Mouse (Mus musculus): ENCODE measurements around the gene Sycp2. TPM values are rescaled to one million over a fixed set of nuclear protein-coding genes. Genes with fewer than 3 reads are reported as not detected.

Gene Sycp2
- polyA plus RNA-seq, 1 experiment from 2014 or later, result not detected

DNA sequence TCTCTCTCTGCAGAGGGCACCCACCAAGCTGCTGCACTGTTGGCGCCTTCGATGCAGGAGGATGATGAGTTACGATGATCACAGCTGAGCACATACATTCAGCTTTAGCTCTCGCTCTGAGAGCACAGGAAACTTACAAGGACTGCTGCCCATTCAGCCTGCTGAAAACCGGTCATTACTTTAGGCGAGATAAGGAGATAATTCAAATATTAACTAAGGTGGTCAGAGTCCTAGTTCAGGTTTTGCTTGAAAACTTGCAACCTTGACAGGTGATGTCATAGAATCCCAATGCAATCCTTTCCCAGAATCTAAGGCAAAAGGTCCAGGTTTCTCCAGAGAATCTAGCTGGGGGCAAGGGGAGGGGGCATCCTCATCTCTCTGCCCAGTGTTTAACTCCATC is 21.9 kb upstream of the Sycp2 start:
- no peak overlapping the region for H3K9ac ChIP-seq (ENCODE audit: low read length)
- DNase-seq (ENCODE audit: low spot score, missing footprints) (no peak), ATAC-seq (ENCODE audit: low FRiP score) (no peak)
- no peak overlapping the region for H3K4me2 ChIP-seq
- no peak overlapping the region for H3K4me3 ChIP-seq (ENCODE audit: low read depth, low read length)
- no peaks in the 10 kb centered on the region for H3K27me3 ChIP-seq (ENCODE audit: control insufficient read depth, insufficient read depth, low read length)
- H3K4me1 ChIP-seq (ENCODE audit: control insufficient read depth, insufficient read depth, low read length), result no peaks in the 10 kb centered on the region
- no peak overlapping the region for H3K27ac ChIP-seq (ENCODE audit: low read depth, low read length)
- WGBS, result 87% methylated on average over 6 of the region's 6 CpGs
- no peaks in the 10 kb centered on the region for H3K9me3 ChIP-seq (ENCODE audit: control insufficient read depth, low read length)
- H3K36me3 ChIP-seq (ENCODE audit: control insufficient read depth, insufficient read depth, low read length), result no peaks in the 10 kb centered on the region

DNA sequence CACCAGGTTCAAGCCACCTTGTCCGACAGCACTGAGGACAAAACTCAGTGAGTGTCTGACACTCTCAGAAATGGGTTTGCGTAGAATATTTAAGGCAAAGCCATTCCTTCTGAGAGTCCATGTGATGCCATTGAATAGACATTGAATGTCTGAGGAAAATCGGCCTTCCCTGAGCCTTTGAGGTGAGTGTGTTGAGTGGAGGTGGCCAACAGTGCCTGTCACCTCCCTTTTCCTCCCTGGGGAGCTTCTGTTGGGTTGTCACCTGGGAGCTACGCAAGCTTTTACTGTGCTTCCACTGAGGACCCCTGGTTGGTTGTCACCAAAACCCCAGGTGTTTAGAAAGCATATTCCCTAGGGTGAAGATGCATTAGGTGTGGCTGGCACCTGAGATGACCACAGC is 21.2 kb upstream of the Sycp2 start:
- 90% methylated on average over 4 of the region's 4 CpGs for WGBS
- no peak overlapping the region for H3K4me2 ChIP-seq
- no peak for ATAC-seq (ENCODE audit: low FRiP score)
- no peaks in the 10 kb centered on the region for H3K9me3 ChIP-seq (ENCODE audit: control insufficient read depth, low read length)
- H3K36me3 ChIP-seq (ENCODE audit: control insufficient read depth, insufficient read depth, low read length), result no peaks in the 10 kb centered on the region
- H3K9ac ChIP-seq (ENCODE audit: low read length), result no peak overlapping the region
- no peak overlapping the region for H3K27ac ChIP-seq (ENCODE audit: low read depth, low read length)
- DNase-seq (ENCODE audit: low spot score, missing footprints), result no peak
- H3K4me3 ChIP-seq (ENCODE audit: low read depth, low read length), result no peak overlapping the region
- no peaks in the 10 kb centered on the region for H3K27me3 ChIP-seq (ENCODE audit: control insufficient read depth, insufficient read depth, low read length)
- H3K4me1 ChIP-seq (ENCODE audit: control insufficient read depth, insufficient read depth, low read length), result no peaks in the 10 kb centered on the region

DNA sequence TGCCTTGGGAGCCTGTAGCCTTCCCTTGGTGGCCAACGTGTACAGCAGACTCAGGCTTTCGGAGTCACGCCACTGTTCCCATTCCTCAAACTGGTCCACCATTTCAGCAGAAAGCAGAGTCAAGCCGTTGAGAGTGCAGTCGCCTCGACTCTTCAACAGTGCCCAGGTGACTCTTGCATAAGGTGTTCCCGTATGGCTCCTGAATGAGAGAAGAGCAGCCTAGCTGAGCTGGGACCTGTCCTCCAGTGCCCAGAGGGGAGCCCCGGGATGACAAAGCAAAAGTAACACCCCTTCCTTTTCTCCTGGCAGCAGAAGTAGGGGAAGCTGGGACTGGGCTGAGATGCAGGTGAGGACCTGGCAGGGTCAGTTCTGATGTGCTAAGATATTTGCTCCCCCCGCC is 20.7 kb upstream of the Sycp2 start:
- Histone ChIP-seq H3K27me3 (ENCODE audit: control insufficient read depth, insufficient read depth, low read length) (no peaks in the 10 kb centered on the region), H3K4me2 (no peak overlapping the region), H3K9ac (ENCODE audit: low read length) (no peak overlapping the region), H3K4me1 (ENCODE audit: control insufficient read depth, insufficient read depth, low read length) (no peaks in the 10 kb centered on the region), H3K27ac (ENCODE audit: low read depth, low read length) (no peak overlapping the region), H3K36me3 (ENCODE audit: control insufficient read depth, insufficient read depth, low read length) (no peaks in the 10 kb centered on the region), H3K9me3 (ENCODE audit: control insufficient read depth, low read length) (no peaks in the 10 kb centered on the region), H3K4me3 (ENCODE audit: low read depth, low read length) (no peak overlapping the region)
- ATAC-seq (ENCODE audit: low FRiP score) (no peak), DNase-seq (ENCODE audit: low spot score, missing footprints) (peak; percentile 72)
- WGBS, result 80% methylated on average over 9 of the region's 9 CpGs

DNA sequence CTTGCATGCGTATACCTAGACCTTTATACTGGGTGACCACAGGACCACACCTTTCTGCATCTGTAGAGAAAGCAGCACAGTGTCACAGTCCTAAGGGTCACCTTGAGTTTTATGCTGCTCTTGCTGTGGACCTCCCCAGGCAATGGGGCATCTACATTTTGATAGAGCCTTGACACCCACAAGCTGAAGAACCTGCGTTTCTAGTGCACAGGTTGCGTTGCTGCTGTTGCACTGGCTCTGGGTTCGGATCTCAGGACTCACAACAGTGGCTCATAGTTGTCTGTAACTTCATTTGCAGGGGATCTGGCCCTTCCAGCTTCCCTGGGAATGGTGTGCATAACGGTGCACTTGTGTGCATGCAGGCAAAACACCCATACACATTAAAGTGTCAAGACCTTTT is 19.7 kb upstream of the Sycp2 start:
- ATAC-seq (ENCODE audit: low FRiP score), result no peak
- Histone ChIP-seq H3K9ac (ENCODE audit: low read length) (no peak overlapping the region), H3K27ac (ENCODE audit: low read depth, low read length) (no peak overlapping the region), H3K4me2 (no peak overlapping the region), H3K36me3 (ENCODE audit: control insufficient read depth, insufficient read depth, low read length) (no peaks in the 10 kb centered on the region), H3K4me1 (ENCODE audit: control insufficient read depth, insufficient read depth, low read length) (no peaks in the 10 kb centered on the region), H3K27me3 (ENCODE audit: control insufficient read depth, insufficient read depth, low read length) (no peaks in the 10 kb centered on the region), H3K4me3 (ENCODE audit: low read depth, low read length) (no peak overlapping the region), H3K9me3 (ENCODE audit: control insufficient read depth, low read length) (no peaks in the 10 kb centered on the region)
- DNase-seq (ENCODE audit: low spot score, missing footprints), result peak; percentile 59
- 87% methylated on average over 5 of the region's 5 CpGs for WGBS

DNA sequence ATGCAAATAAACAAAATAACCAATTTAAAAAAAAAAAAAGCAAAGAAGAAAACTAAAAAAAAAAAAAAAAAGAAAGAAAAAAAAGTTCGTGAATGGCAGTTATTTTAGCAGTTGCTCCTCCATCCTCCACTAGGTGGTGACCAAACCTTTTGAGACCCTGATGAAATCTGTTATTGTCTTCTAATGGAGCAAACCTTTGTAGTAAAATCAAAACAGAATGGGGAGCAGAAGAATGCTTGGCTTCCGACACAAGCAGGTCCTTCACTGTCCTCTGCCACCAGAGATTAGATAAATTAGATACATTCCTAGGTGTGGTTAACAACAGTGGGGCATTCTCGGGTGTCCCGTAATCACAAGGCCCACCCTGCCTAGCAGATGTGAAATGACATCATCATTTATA is 18.7 kb upstream of the Sycp2 start:
- Histone ChIP-seq H3K4me3 (ENCODE audit: low read depth, low read length) (no peak overlapping the region), H3K9me3 (ENCODE audit: control insufficient read depth, low read length) (no peaks in the 10 kb centered on the region), H3K36me3 (ENCODE audit: control insufficient read depth, insufficient read depth, low read length) (no peaks in the 10 kb centered on the region), H3K9ac (ENCODE audit: low read length) (no peak overlapping the region), H3K4me1 (ENCODE audit: control insufficient read depth, insufficient read depth, low read length) (no peaks in the 10 kb centered on the region), H3K27me3 (ENCODE audit: control insufficient read depth, insufficient read depth, low read length) (no peaks in the 10 kb centered on the region), H3K27ac (ENCODE audit: low read depth, low read length) (no peak overlapping the region), H3K4me2 (no peak overlapping the region)
- peak; percentile 84 for DNase-seq (ENCODE audit: low spot score, missing footprints)
- peak; percentile 33; the same call in 1 of the 2 replicates for ATAC-seq (ENCODE audit: low FRiP score)
- WGBS, result 56% methylated on average over 4 of the region's 4 CpGs

DNA sequence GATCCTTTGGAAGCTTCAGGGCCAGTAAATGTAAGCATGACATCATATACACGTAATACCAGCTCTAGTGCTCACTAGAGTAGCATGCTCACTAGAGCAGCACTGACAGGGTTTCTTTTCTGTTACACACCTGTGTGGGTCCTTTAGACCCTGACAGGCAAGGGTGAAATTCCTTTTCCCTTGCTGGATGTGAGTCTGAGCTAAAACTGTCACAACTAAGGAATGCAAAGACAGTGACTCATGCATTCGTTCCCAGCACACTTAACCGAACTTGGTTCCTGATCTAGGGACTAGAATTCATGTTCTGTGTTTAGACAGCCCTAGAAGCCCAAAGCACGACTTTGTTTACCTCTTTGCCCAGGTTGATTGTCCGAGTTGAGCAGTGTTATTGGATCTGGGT is 15.7 kb upstream of the Sycp2 start:
- Histone ChIP-seq H3K4me3 (ENCODE audit: low read depth, low read length) (no peak overlapping the region), H3K4me2 (no peak overlapping the region), H3K9me3 (ENCODE audit: control insufficient read depth, low read length) (no peaks in the 10 kb centered on the region), H3K27ac (ENCODE audit: low read depth, low read length) (no peak overlapping the region), H3K9ac (ENCODE audit: low read length) (no peak overlapping the region), H3K36me3 (ENCODE audit: control insufficient read depth, insufficient read depth, low read length) (no peaks in the 10 kb centered on the region), H3K27me3 (ENCODE audit: control insufficient read depth, insufficient read depth, low read length) (no peaks in the 10 kb centered on the region), H3K4me1 (ENCODE audit: control insufficient read depth, insufficient read depth, low read length) (no peaks in the 10 kb centered on the region)
- WGBS, result 79% methylated on average over 5 of the region's 5 CpGs
- DNase-seq (ENCODE audit: low spot score, missing footprints) (no peak), ATAC-seq (ENCODE audit: low FRiP score) (no peak)

DNA sequence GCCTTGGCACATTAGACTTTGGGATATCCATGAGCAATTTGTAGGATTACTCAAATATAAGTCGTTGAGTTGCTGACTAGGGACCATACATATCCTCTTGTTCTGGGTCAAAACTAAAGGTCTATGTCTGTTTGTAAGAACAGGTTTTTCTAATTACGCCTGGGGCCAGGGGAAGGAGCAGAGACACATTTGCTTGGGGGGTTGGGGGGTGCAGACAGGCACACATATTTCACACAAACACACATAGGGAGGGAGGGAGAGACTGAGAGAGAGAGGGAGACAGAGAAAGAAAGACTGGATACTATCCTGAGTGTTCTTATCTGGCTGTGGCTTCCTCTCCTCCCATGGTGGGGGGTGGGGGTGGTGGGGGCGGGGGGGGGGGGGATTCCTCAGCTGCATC is 14.7 kb upstream of the Sycp2 start:
- H3K4me2 ChIP-seq, result no peak overlapping the region
- H3K27me3 ChIP-seq (ENCODE audit: control insufficient read depth, insufficient read depth, low read length), result no peaks in the 10 kb centered on the region
- 60% methylated on average over 2 of the region's 3 CpGs for WGBS
- H3K36me3 ChIP-seq (ENCODE audit: control insufficient read depth, insufficient read depth, low read length), result no peaks in the 10 kb centered on the region
- H3K9ac ChIP-seq (ENCODE audit: low read length), result no peak overlapping the region
- no peaks in the 10 kb centered on the region for H3K4me1 ChIP-seq (ENCODE audit: control insufficient read depth, insufficient read depth, low read length)
- no peak overlapping the region for H3K4me3 ChIP-seq (ENCODE audit: low read depth, low read length)
- H3K9me3 ChIP-seq (ENCODE audit: control insufficient read depth, low read length), result no peaks in the 10 kb centered on the region
- DNase-seq (ENCODE audit: low spot score, missing footprints) (no peak), ATAC-seq (ENCODE audit: low FRiP score) (no peak)
- no peak overlapping the region for H3K27ac ChIP-seq (ENCODE audit: low read depth, low read length)

DNA sequence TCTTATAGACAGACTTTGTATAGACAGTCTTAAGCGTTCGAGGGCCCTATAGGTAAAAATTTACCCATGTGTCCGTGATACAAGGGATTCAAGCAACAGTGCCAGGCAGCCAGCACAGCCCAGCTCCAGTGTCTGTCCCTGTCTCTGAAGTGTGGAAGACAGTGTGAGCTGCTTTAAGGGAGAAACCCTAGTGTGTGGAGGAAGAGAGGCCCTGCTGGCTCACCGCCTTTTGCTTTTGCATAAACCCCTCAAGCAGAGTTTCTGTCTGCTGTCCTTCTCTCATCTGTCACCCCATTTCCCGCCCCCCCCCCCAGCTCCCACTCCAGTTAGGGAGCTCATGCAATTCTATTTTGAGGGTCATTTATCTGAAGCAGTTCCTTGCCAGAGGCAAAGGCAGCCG is 14.1 kb upstream of the Sycp2 start:
- Histone ChIP-seq H3K4me2 (no peak overlapping the region), H3K27me3 (ENCODE audit: control insufficient read depth, insufficient read depth, low read length) (no peaks in the 10 kb centered on the region), H3K9me3 (ENCODE audit: control insufficient read depth, low read length) (no peaks in the 10 kb centered on the region), H3K4me3 (ENCODE audit: low read depth, low read length) (no peak overlapping the region), H3K4me1 (ENCODE audit: control insufficient read depth, insufficient read depth, low read length) (no peaks in the 10 kb centered on the region), H3K27ac (ENCODE audit: low read depth, low read length) (no peak overlapping the region), H3K9ac (ENCODE audit: low read length) (no peak overlapping the region), H3K36me3 (ENCODE audit: control insufficient read depth, insufficient read depth, low read length) (no peaks in the 10 kb centered on the region)
- ATAC-seq (ENCODE audit: low FRiP score) (no peak), DNase-seq (ENCODE audit: low spot score, missing footprints) (no peak)
- 56% methylated on average over 6 of the region's 6 CpGs for WGBS

DNA sequence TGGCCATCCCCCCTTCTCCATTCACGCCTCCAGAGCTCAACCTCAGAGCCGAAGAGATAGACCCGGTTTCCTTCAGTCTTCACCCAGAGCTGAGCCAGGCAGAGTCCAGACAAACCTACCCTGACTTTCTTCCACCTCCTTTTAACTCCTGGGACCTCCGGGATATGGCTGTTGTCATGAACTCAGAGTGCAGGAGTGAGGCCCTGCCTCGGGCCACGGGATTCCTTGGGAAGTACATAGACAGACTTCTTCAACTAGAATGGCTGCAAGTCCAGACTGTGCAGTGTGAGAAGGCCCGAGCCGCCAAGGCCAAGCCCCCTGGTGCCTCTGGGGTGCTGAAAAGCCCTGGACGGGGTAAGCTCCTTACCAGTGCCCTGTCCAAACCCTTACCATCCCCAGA is 13.1 kb upstream of the Sycp2 start:
- Histone ChIP-seq H3K4me2 (no peak overlapping the region), H3K9ac (ENCODE audit: low read length) (no peak overlapping the region), H3K27me3 (ENCODE audit: control insufficient read depth, insufficient read depth, low read length) (no peaks in the 10 kb centered on the region), H3K36me3 (ENCODE audit: control insufficient read depth, insufficient read depth, low read length) (no peaks in the 10 kb centered on the region), H3K4me1 (ENCODE audit: control insufficient read depth, insufficient read depth, low read length) (no peaks in the 10 kb centered on the region), H3K9me3 (ENCODE audit: control insufficient read depth, low read length) (no peaks in the 10 kb centered on the region), H3K27ac (ENCODE audit: low read depth, low read length) (no peak overlapping the region), H3K4me3 (ENCODE audit: low read depth, low read length) (no peak overlapping the region)
- 83% methylated on average over 9 of the region's 9 CpGs for WGBS
- ATAC-seq (ENCODE audit: low FRiP score), result no peak
- no peak for DNase-seq (ENCODE audit: low spot score, missing footprints)

DNA sequence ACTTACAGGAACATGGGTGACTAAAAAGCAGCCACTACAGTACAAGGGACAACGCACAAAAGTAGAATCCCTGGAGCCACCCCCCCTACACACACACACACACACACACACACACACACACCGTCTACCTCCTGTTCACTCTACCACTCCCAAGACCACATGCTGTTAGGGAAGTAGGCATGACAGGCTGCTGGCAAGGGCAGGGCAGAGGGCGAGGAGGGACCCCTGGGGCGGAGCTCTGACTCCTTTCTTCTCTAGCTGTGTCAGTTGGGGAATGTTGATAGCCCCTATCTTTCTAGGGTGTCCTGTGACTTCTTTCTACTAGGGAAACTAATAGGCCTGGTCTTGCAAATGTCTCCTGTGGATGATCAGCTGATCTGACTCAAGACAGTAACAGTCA is 9.5 kb upstream of the Sycp2 start:
- 65% methylated on average over 4 of the region's 4 CpGs for whole genome bisulfite sequencing
- Histone ChIP-seq H3K27ac (ENCODE audit: low read depth, low read length) (no peak overlapping the region), H3K9me3 (ENCODE audit: control insufficient read depth, low read length) (no peaks in the 10 kb centered on the region), H3K36me3 (ENCODE audit: control insufficient read depth, insufficient read depth, low read length) (no peaks in the 10 kb centered on the region), H3K27me3 (ENCODE audit: control insufficient read depth, insufficient read depth, low read length) (peaks cover 12% of the 10 kb centered on the region), H3K4me1 (ENCODE audit: control insufficient read depth, insufficient read depth, low read length) (peaks cover 13% of the 10 kb centered on the region), H3K4me3 (ENCODE audit: low read depth, low read length) (no peak overlapping the region), H3K9ac (ENCODE audit: low read length) (no peak overlapping the region), H3K4me2 (no peak overlapping the region)
- DNase-seq (ENCODE audit: low spot score, missing footprints), result no peak
- no peak for ATAC-seq (ENCODE audit: low FRiP score)
